Mouse (Mus musculus): Measurements from ENCODE around the gene Aco1. TPM values are rescaled to one million over a fixed set of nuclear protein-coding genes. Genes with fewer than 3 reads are reported as not detected.

Aco1 gene
- polyA plus RNA-seq, 1 experiment from 2014 or later = 57.6 TPM

DNA sequence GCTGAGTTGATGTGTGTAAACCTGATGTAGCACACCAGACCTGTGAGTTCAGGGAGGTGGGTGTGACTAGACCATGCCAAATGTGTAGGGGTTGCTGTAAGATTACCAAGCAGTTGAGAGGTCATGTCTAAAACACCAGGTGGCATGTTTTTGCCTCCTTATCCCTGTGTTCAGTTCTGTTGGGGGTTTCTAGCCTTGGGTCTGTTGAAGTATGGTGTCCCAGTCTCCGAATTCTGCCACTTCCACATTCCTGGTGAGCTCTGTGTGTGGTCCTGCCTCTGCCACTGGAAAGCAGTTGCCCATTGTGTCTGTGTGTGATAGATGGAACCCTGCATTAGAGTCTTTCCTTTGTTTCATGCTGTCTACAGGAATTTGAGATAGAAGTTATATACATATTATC, 1.7 kb downstream of the Aco1 start:
- H3K9ac ChIP-seq = no peak overlapping the region
- ATAC-seq (ENCODE audit: low FRiP score) = no peak
- 24% methylated on average over 1 of the region's 1 CpGs for WGBS
- H3K27ac ChIP-seq = no peak overlapping the region
- no peaks in the 10 kb centered on the region for H3K36me3 ChIP-seq
- H3K9me3 ChIP-seq (replicated peaks) = no peaks in the 10 kb centered on the region
- peak overlapping the region; percentile 73 for H3K4me3 ChIP-seq
- H3K4me1 ChIP-seq = peaks cover 14% of the 10 kb centered on the region
- peak overlapping the region; percentile 66 for H3K4me2 ChIP-seq (replicated peaks)
- H3K27me3 ChIP-seq = no peaks in the 10 kb centered on the region

DNA sequence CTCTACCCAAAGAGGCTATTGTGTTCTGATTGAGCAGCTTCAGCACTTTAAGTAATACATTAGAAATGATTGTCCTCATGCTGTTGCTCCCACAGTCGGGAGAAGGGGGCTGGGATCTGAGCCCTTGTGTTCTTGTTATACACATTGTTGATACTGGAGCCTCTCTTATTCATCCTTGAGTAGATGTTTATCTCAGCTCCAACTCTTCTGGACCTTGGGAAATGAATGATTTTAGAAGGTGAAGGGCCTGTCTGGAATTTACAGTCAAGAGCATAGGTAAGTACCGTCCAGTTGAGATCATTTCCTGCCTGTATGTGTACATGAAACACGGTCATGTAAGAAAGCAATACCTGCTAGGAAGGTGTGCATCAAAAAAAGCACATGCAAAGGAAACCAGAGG, 2.1 kb downstream of the Aco1 start:
- H3K27me3 ChIP-seq = no peaks in the 10 kb centered on the region
- no peak overlapping the region for H3K9ac ChIP-seq
- no peak for ATAC-seq (ENCODE audit: low FRiP score)
- no peak overlapping the region for H3K4me3 ChIP-seq
- H3K36me3 ChIP-seq = no peaks in the 10 kb centered on the region
- H3K27ac ChIP-seq = no peak overlapping the region
- 73% methylated on average over 3 of the region's 3 CpGs for WGBS
- H3K4me1 ChIP-seq = peaks cover 14% of the 10 kb centered on the region
- H3K4me2 ChIP-seq (replicated peaks) = peak overlapping the region; percentile 66
- H3K9me3 ChIP-seq (replicated peaks) = no peaks in the 10 kb centered on the region

DNA sequence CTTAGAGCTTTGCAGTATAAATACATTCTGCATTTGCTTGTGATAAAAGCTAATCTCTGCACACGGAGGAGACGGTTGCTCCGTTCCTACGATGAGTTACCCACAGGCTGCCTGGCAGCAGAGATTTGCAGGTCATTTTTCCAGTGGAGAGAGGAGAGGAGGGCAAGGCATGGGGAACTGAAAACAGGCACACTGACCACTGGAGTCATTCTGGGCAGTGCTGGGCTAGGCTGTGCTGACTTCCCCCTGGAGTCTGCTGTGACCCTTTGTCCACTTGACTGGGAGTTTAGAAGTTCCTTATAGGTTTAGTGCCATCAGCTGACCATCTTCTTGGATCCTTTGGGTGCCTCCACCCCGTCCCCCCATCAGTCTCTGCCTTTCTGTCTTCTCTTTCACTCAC, 5.4 kb downstream of the Aco1 start:
- 92% methylated on average over 5 of the region's 5 CpGs for WGBS
- no peaks in the 10 kb centered on the region for H3K36me3 ChIP-seq
- no peaks in the 10 kb centered on the region for H3K27me3 ChIP-seq
- peaks cover 8% of the 10 kb centered on the region for H3K4me1 ChIP-seq
- H3K9ac ChIP-seq = no peak overlapping the region
- H3K9me3 ChIP-seq (replicated peaks) = no peaks in the 10 kb centered on the region
- no peak for ATAC-seq (ENCODE audit: low FRiP score)
- H3K4me2 ChIP-seq (replicated peaks) = no peak overlapping the region
- H3K27ac ChIP-seq = no peak overlapping the region
- H3K4me3 ChIP-seq = no peak overlapping the region

DNA sequence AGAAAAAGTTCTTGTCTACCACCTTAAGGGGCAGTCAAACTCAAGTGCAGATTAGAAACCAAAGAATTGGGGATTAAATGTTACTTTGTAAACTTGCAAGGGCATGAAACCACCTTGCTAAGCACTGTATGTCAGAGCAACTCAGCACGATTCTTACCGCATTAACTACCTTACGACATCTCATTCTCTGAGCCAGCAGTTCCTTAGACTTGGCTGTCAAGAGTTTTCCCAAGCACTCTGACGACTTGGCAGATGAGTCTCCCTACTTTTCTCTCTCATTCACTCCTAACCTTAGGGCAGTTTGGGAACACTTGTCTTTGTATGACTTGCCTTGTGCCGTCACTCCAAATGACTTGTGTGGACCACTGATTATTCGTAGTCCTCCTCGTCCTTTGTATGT, 7.2 kb downstream of the Aco1 start:
- H3K27ac ChIP-seq = no peak overlapping the region
- H3K27me3 ChIP-seq = no peaks in the 10 kb centered on the region
- 91% methylated on average over 7 of the region's 7 CpGs for WGBS
- no peaks in the 10 kb centered on the region for H3K9me3 ChIP-seq (replicated peaks)
- H3K4me3 ChIP-seq = no peak overlapping the region
- H3K36me3 ChIP-seq = no peaks in the 10 kb centered on the region
- H3K4me1 ChIP-seq = no peaks in the 10 kb centered on the region; the same call in 1 of the 2 replicates
- no peak overlapping the region for H3K9ac ChIP-seq
- ATAC-seq (ENCODE audit: low FRiP score) = no peak
- H3K4me2 ChIP-seq (replicated peaks) = no peak overlapping the region

DNA sequence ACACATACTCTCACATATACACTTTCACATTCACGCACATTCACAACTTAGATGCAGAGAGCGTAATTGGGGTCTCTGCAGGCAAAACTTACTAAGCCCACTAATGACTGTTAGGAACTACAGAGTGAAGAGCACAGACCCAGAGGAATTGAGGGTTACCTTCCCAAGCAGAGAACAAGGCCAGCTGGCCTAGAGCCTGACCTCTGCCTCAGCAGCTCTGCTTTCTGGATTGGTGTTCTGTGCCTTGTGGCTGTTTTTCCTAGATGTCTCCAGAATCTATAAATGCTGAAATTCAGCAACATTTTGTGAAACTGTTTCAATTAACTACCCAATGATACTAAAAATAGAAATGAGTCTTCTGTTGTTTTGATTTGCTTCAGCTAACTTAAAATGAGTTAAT, 9.9 kb downstream of the Aco1 start:
- WGBS = 96% methylated on average over 2 of the region's 2 CpGs
- ATAC-seq (ENCODE audit: low FRiP score) = no peak
- no peaks in the 10 kb centered on the region for H3K9me3 ChIP-seq (replicated peaks)
- no peak overlapping the region for H3K4me3 ChIP-seq
- H3K4me1 ChIP-seq = 0 out of 2 replicates have a peak, but pooled peaks cover 4% of the 10 kb centered on the region
- no peak overlapping the region for H3K4me2 ChIP-seq (replicated peaks)
- no peak overlapping the region for H3K9ac ChIP-seq
- H3K27ac ChIP-seq = no peak overlapping the region
- no peaks in the 10 kb centered on the region for H3K36me3 ChIP-seq
- no peaks in the 10 kb centered on the region for H3K27me3 ChIP-seq

DNA sequence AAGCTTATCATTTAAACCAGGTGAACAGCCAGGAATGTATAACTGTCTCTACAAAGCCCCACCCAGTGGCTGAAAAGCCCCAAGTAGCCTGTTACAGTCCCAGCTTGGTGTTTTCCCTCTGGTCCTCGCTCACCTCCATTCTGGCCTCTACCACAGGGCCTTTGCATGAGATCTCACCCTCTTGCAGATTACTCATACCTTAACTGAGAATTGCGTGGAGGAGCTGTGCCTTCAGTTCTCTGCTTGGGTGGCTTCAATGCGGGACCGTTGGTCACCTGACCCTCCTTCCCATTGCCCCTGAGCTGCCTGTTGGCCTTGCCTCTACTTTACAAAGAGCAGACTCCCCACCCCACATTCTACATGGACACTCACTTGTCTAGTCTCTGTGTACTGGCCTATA, 10.6 kb downstream of the Aco1 start:
- Histone ChIP-seq H3K27ac (no peak overlapping the region), H3K36me3 (no peaks in the 10 kb centered on the region), H3K9me3 (replicated peaks) (no peaks in the 10 kb centered on the region), H3K27me3 (no peaks in the 10 kb centered on the region), H3K4me3 (no peak overlapping the region), H3K4me1 (0 out of 2 replicates have a peak, but pooled peaks cover 4% of the 10 kb centered on the region), H3K9ac (no peak overlapping the region), H3K4me2 (replicated peaks) (no peak overlapping the region)
- 97% methylated on average over 4 of the region's 4 CpGs for WGBS
- ATAC-seq (ENCODE audit: low FRiP score) = no peak

DNA sequence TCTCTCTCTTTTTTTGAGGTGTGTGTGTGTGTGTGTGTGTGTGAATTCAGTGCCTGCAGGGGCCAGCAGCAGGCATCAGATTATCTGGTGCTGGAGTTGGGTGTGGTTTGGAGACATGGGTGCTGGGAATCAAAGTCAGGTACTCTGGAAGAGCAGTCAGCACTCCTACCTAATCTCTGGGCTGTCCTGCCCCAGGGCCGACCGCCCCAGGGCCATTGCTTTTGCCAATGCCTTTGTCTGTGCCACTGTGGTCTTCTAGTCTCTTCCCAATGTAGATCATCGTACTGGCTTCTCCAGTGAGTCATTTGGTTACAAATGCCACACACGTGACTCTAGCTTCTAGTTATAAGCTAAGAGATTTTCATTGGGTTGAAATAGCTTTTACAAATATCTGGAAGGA, 11.9 kb downstream of the Aco1 start:
- no peak overlapping the region for H3K4me2 ChIP-seq (replicated peaks)
- no peak overlapping the region for H3K9ac ChIP-seq
- 92% methylated on average over 4 of the region's 4 CpGs for whole genome bisulfite sequencing
- no peak for ATAC-seq (ENCODE audit: low FRiP score)
- no peaks in the 10 kb centered on the region for H3K27me3 ChIP-seq
- H3K4me1 ChIP-seq = 0 out of 2 replicates have a peak, but pooled peaks cover 4% of the 10 kb centered on the region
- no peak overlapping the region for H3K27ac ChIP-seq
- H3K4me3 ChIP-seq = no peak overlapping the region
- no peaks in the 10 kb centered on the region for H3K9me3 ChIP-seq (replicated peaks)
- H3K36me3 ChIP-seq = no peaks in the 10 kb centered on the region

DNA sequence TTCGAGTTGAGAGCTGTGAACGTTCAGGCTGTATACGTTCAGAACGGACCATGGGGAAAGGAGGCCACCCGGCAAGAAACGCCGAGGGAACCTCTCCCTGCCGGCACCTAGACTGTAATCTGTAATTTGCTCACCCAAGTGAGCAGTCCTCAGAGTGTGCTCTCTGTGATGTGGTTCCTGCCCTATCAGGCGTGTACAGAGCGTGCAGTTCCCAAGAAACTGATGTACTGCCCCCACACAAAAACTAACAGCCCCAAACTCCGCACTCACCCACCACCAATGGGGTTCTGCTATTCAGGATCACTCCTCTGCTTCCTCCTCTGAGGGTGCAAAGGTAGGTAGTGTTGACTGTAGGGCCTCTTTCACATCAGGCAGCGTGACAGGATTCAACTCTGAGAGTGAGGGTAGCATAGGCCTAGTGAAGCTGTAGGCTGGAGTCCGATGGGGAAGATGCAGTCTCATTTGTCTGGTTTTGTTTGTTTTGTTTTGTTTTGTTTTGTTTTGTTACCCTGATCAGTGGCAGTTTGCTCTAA, 12.7 kb downstream of the Aco1 start:
- H3K4me2 ChIP-seq (replicated peaks) = no peak overlapping the region
- no peak overlapping the region for H3K4me3 ChIP-seq
- no peak overlapping the region for H3K27ac ChIP-seq
- no peaks in the 10 kb centered on the region for H3K36me3 ChIP-seq
- H3K4me1 ChIP-seq = 0 out of 2 replicates have a peak, but pooled peaks cover 4% of the 10 kb centered on the region
- no peak overlapping the region for H3K9ac ChIP-seq
- WGBS = 91% methylated on average over 13 of the region's 13 CpGs
- H3K9me3 ChIP-seq (replicated peaks) = no peaks in the 10 kb centered on the region
- no peaks in the 10 kb centered on the region for H3K27me3 ChIP-seq
- ATAC-seq (ENCODE audit: low FRiP score) = no peak

DNA sequence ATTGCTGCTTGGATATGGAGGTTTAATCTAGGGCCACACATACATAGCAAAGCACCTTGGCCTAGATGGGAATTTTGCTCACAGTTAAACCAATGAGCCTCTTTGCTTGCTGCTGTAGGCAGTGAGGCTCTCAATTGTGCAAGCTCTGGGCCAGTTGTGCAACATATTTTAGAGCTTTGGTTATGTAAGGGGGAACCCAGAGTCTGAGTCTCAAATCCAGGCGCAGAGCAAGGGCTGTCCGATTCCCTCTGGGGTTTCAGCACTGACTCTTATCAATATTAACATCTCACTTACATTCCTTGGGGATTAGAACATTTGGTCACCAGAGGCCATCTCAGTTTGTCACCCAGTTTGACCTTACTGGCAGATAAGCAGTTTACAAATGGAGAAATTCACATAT, 13.3 kb downstream of the Aco1 start:
- Histone ChIP-seq H3K4me3 (no peak overlapping the region), H3K9ac (no peak overlapping the region), H3K9me3 (replicated peaks) (0 out of 2 replicates have a peak, but pooled peaks cover 4% of the 10 kb centered on the region), H3K27ac (no peak overlapping the region), H3K4me2 (replicated peaks) (no peak overlapping the region), H3K36me3 (no peaks in the 10 kb centered on the region), H3K4me1 (0 out of 2 replicates have a peak, but pooled peaks cover 4% of the 10 kb centered on the region), H3K27me3 (no peaks in the 10 kb centered on the region)
- ATAC-seq (ENCODE audit: low FRiP score) = no peak
- 88% methylated on average over 2 of the region's 2 CpGs for WGBS

DNA sequence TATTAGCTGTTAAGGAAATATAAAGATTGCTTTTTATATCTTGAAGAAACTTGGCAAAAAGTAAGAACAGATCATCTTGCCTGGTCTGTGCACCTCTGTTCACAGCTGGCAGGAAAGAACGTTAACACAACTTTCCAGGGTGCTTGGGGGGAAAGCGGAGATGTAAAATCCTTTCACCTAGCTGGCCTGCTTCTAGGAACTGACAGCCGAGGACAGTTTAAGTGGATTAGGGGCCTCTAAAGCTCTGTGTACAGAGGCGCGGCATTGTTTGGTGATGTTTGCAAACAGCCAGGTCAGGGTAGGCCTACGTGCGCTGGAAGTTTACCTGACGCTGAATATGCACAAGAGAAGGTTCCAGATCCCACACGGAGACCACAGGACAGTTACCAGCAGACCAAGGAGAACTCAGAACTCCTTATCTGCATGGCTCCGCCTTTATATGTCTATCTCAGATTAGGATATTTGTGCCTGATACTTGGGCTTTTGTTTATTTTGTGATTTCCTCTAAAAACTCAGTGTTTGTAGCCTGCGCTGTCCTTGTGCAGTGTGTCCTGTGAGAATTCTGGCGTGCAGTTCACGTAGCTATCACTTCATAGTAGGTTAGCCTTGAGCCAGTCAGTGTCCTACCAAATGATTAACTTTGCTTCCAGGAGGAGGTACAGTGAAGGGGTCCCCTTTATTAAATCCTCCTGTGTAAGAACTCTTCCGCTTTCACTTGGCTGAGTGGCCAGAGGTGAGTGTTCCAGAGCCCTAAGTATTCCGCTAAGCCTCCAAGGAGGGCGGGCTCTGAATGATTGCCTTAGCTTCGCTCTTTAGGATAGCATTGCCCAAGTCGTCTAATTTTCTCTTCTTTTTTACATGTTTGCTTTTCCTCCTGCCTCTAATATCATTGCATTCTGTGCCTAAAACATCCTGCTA, 14.0 kb downstream of the Aco1 start:
- ATAC-seq (ENCODE audit: low FRiP score) = no peak
- Histone ChIP-seq H3K4me3 (no peak overlapping the region), H3K27ac (no peak overlapping the region), H3K9me3 (replicated peaks) (0 out of 2 replicates have a peak, but pooled peaks cover 4% of the 10 kb centered on the region), H3K27me3 (no peaks in the 10 kb centered on the region), H3K4me2 (replicated peaks) (no peak overlapping the region), H3K4me1 (0 out of 2 replicates have a peak, but pooled peaks cover 4% of the 10 kb centered on the region), H3K9ac (no peak overlapping the region), H3K36me3 (no peaks in the 10 kb centered on the region)
- WGBS = 87% methylated on average over 18 of the region's 18 CpGs

DNA sequence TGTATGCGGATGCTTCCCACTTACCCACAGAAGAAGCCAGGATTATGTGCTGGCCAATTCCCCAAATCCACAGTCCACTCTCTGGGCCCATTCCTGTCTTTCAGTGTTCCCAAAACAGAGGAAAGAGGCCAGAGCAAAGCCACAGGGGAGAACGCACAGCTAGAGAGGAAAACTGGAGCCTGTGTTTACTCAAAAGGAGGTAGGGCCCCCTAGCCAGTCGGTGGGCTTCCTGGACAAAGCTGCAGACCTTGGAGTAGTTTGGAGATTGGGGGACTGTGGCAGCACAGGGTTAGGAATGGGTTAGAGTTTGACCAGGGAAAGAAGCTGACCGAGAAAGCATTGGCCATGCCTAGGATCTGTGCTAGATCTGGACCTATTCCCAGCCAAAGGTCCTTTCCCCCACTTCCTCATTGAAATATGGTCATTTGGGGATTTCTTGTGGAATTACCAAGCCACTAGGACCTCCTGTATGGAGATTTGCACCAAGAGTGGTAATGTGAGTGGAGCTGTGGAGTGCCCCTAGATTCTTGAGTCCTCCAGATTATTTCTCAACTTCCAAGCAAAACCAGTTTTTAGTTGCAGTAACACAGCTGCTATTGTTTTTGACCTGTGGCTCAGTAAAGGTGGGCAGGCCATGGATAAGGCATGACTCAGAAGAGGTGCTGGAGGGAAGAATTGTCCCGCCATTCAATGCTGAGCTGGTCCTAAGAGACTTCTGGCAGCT, 14.8 kb downstream of the Aco1 start:
- H3K9ac ChIP-seq = no peak overlapping the region
- H3K4me2 ChIP-seq (replicated peaks) = no peak overlapping the region
- H3K9me3 ChIP-seq (replicated peaks) = 0 out of 2 replicates have a peak, but pooled peaks cover 4% of the 10 kb centered on the region
- WGBS = 70% methylated on average over 5 of the region's 5 CpGs
- H3K4me1 ChIP-seq = 0 out of 2 replicates have a peak, but pooled peaks cover 4% of the 10 kb centered on the region
- no peak for ATAC-seq (ENCODE audit: low FRiP score)
- no peak overlapping the region for H3K4me3 ChIP-seq
- H3K27me3 ChIP-seq = no peaks in the 10 kb centered on the region
- H3K27ac ChIP-seq = no peak overlapping the region
- no peaks in the 10 kb centered on the region for H3K36me3 ChIP-seq

DNA sequence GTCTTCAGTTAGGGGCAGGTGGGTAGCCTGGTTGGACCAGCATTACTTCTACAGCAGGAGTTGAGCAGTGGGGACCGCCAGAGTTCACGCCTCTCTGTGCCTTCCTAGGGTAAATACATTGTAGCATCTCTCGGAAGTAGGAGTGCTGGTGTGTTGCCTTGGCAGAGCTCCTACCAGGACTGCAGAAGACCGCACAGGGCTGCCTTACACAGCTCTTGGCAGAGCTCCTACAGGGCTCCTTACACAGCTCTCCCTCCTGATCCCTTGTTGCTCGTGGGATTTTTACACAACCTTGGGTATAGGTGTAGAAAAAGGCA, 15.3 kb downstream of the Aco1 start:
- Histone ChIP-seq H3K9me3 (replicated peaks) (0 out of 2 replicates have a peak, but pooled peaks cover 4% of the 10 kb centered on the region), H3K4me2 (replicated peaks) (no peak overlapping the region), H3K36me3 (no peaks in the 10 kb centered on the region), H3K9ac (no peak overlapping the region), H3K27ac (no peak overlapping the region), H3K4me1 (0 out of 2 replicates have a peak, but pooled peaks cover 4% of the 10 kb centered on the region), H3K4me3 (no peak overlapping the region), H3K27me3 (no peaks in the 10 kb centered on the region)
- ATAC-seq (ENCODE audit: low FRiP score) = no peak
- 82% methylated on average over 5 of the region's 5 CpGs for WGBS
